Mouse (Mus musculus): ENCODE results near the gene Tlk1.

- TF ChIP-seq CTCF (IDR thresholded peaks at IDR 0.05; ENCODE audit: low read depth): no peak
- no peak for TF ChIP-seq EP300 (optimal IDR thresholded peaks at IDR 0.05)
Observed at GRCm38 (mm10) chr2:70826436-70827230, 1.1 kb upstream of the Tlk1 start.
